Mouse (Mus musculus) intestine, postnatal 0 days (tissue): ENCODE data around the gene Mtmr12. TPM values are rescaled to one million over a fixed set of nuclear protein-coding genes. Genes with fewer than 3 reads are reported as not detected.

ENCODE experiments used
- ATAC-seq: fragments of 200-750 bp; cut with Nextera tagmentation; 2 replicates; pipeline ENCODE4 v1.8.0; 2017; ENCODE audit warnings: mild to moderate bottlenecking, moderate TSS enrichment, moderate library complexity
- H3K27ac ChIP-seq: fragments of 300-500 bp; sonication (generic); 2 replicates; pipeline ENCODE4 v1.5.1; 2014; ENCODE audit warnings: mild to moderate bottlenecking, low read depth, low read length, moderate library complexity
- H3K27me3 ChIP-seq: fragments of 300-500 bp; sonication (generic); replicated peaks from 2 replicates; pipeline ENCODE4 v1.6.1; 2014; ENCODE audit warnings: low read length, mixed read lengths; ENCODE audit not compliant: control insufficient read depth, insufficient read depth
- H3K36me3 ChIP-seq: fragments of 300-500 bp; sonication (generic); 2 replicates; pipeline ENCODE4 v1.6.1; 2014; ENCODE audit warnings: mild to moderate bottlenecking, moderate library complexity; ENCODE audit not compliant: control insufficient read depth, insufficient read depth
- H3K4me1 ChIP-seq: fragments of 300-500 bp; sonication (generic); replicated peaks from 2 replicates; pipeline ENCODE4 v1.6.1; 2014; ENCODE audit warnings: antibody characterized with exemption, low read length, mixed read lengths; ENCODE audit not compliant: control insufficient read depth, insufficient read depth
- H3K4me2 ChIP-seq: fragments of 300-500 bp; sonication (generic); replicated peaks from 2 replicates; pipeline ENCODE4 v1.6.1; 2014; ENCODE audit warnings: low read depth, mild to moderate bottlenecking, moderate library complexity
- H3K4me3 ChIP-seq: fragments of 300-500 bp; sonication (generic); 2 replicates; pipeline ENCODE4 v1.5.1; 2014; ENCODE audit warnings: low read depth, low read length
- H3K9ac ChIP-seq: fragments of 300-500 bp; sonication (generic); 2 replicates; pipeline ENCODE4 v1.6.1; 2014; ENCODE audit warnings: mild to moderate bottlenecking, low read depth, low read length
- H3K9me3 ChIP-seq: fragments of 300-500 bp; sonication (generic); 2 replicates; pipeline ENCODE4 v1.6.1; 2016; ENCODE audit warnings: mixed run types; ENCODE audit not compliant: control insufficient read depth
- CTCF ChIP-seq: sonication (generic); IDR thresholded peaks from 2 replicates; pipeline ENCODE4 v1.5.1; 2016; ENCODE audit warnings: low read depth, mild to moderate bottlenecking, control low read depth, antibody characterized with exemption, moderate library complexity
- WGBS: fragments of 180-500 bp; shearing (Covaris S2); extraction: QIAGEN DNeasy Blood & Tissue Kit; methylation state at CpG from one replicate; pipeline ENCODE4 v1.1.7; 2014; 5-methylcytosine and 5-hydroxymethylcytosine counted together
- microRNA counts: library from miRNA; unstranded; fragments of <30 nt; microRNA quantifications from one replicate; lab custom pipeline; 2016
- microRNA-seq: library from miRNA; unstranded; fragments of <30 nt; microRNA quantifications from one replicate; pipeline ENCODE4, GENCODE M21; 2016
- polyA plus RNA-seq: library from polyadenylated mRNA; unstranded; fragments of >200 nt; fragmentation: Nextera tagmentation; extraction: Ambion mirVana; gene quantifications from 2 replicates; pipeline ENCODE4 v1.2.1, GENCODE M21; 2015

Gene Mtmr12
- polyA plus RNA-seq, 1 experiment from 2014 or later = 6.6 TPM

- Histone ChIP-seq H3K36me3 (no peaks in the 10 kb centered on the region), H3K4me2 (peak overlapping the region; percentile 85), H3K27me3 (no peaks in the 10 kb centered on the region), H3K4me3 (peak overlapping the region; percentile 100), H3K4me1 (peaks cover 3% of the 10 kb centered on the region; the same call in 1 of the 2 replicates), H3K9ac (peak overlapping the region; percentile 99), H3K9me3 (no peaks in the 10 kb centered on the region), H3K27ac (peak overlapping the region; percentile 97)
- ATAC-seq = peak; percentile 26
- no peak for TF ChIP-seq CTCF
- WGBS = 2% methylated on average over 22 of the region's 22 CpGs
These were observed 115.7 kb downstream of the Mtmr12 start for GRCm38 (mm10) chr15:12320441-12321090.

DNA sequence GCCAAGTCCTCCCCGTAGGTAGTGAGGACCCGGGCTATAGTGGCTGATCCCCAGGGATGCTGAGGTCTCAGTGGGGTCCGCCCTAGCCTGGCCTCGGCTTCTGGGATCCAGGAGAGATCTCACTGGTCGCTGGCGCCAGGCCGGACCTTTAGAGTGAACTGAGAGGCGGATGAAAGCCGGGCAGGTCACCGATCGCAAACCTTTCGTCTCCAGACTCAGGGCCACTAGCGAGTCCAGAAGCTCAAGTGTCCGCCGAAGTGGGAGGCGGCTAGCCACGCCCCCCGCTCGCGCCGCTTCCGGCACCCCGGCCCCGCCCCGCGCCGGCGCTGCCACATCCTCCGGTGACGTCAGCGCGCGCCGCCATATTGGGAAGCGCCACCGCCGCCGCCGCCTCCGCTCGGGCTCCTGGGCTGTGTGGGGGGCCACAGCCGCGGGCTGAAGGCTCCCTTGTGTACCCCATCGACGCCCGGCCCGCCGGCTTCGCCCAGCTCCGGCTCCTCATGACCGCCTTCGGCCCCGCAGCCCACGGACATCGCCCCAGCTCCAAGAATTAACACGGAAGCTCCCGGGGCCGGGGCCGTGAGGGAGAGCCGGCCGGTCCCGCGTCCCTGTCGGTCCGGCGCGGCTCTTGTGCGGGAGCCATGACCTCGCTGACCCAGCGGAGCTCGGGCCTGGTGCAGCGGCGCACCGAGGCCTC lies 116.4 kb downstream of the Mtmr12 start, which contains the start of gene Golph3:
Gene Golph3 (plus strand): TSS at position 360 of the 697 bp plus-strand sequence.
- under 1% methylated on average over 62 of the region's 74 CpGs for WGBS
- Histone ChIP-seq H3K27me3 (no peaks in the 10 kb centered on the region), H3K9ac (peak within 1 kb of the TSS; percentile 99), H3K27ac (peak within 1 kb of the TSS; percentile 97), H3K4me1 (peaks cover 3% of the 10 kb centered on the region; the same call in 1 of the 2 replicates), H3K4me3 (peak within 1 kb of the TSS; percentile 100), H3K9me3 (no peaks in the 10 kb centered on the region), H3K4me2 (peak within 1 kb of the TSS; percentile 85), H3K36me3 (peaks cover 7% of the 10 kb centered on the region; the same call in 1 of the 2 replicates)
- no peak for TF ChIP-seq CTCF
- peak; percentile 90 for ATAC-seq

- Histone ChIP-seq H3K4me1 (peaks cover 3% of the 10 kb centered on the region; the same call in 1 of the 2 replicates), H3K9me3 (no peaks in the 10 kb centered on the region), H3K9ac (peak within 1 kb of the TSS; percentile 99), H3K4me3 (peak within 1 kb of the TSS; percentile 100), H3K36me3 (peaks cover 7% of the 10 kb centered on the region; the same call in 1 of the 2 replicates), H3K27ac (peak within 1 kb of the TSS; percentile 97), H3K4me2 (peak within 1 kb of the TSS; percentile 85), H3K27me3 (no peaks in the 10 kb centered on the region)
- no peak for TF ChIP-seq CTCF
- WGBS = under 1% methylated on average over 66 of the region's 70 CpGs
- ATAC-seq = peak; percentile 29
These were observed 117.2 kb downstream of the Mtmr12 start, which contains the start of gene 1810049J17Rik for GRCm38 (mm10) chr15:12321788-12322621. Gene 1810049J17Rik, minus strand, starts transcription at chr15:12321899.

GRCm38 (mm10) chr15:12322676-12323402 lies 118.0 kb downstream of the Mtmr12 start:
- Histone ChIP-seq H3K4me1 (peaks cover 3% of the 10 kb centered on the region; the same call in 1 of the 2 replicates), H3K4me3 (peak overlapping the region; percentile 100), H3K27me3 (no peaks in the 10 kb centered on the region), H3K27ac (no peak overlapping the region), H3K36me3 (peaks cover 7% of the 10 kb centered on the region; the same call in 1 of the 2 replicates), H3K9ac (peak overlapping the region; percentile 99), H3K4me2 (peak overlapping the region; percentile 85), H3K9me3 (no peaks in the 10 kb centered on the region)
- WGBS = 5% methylated on average over 9 of the region's 9 CpGs
- no peak for ATAC-seq
- TF ChIP-seq CTCF = no peak

MicroRNAs encoded within 50 kb of the gene (microRNA counts, 519-probe panel; counts per million panel counts)
- not detected for microRNA mmu-miR-1898 (lab: Ali Mortazavi, UCI)

Small RNA genes lying within 50 kb of the gene (microRNA-seq; reads per million reads assigned to microRNA genes)
- not detected for gene Mir1898

Other genes starting within 250 kb of the Mtmr12 start
- 460 and 474 TPM in 2 replicates for gene Sub1, start 208.0 kb upstream of the Mtmr12 start, polyA plus RNA-seq
- gene Zfr, start 87.2 kb upstream of the Mtmr12 start, polyA plus RNA-seq = 47.9 and 52.1 TPM in 2 replicates
- 67.9 and 70.0 TPM in 2 replicates for gene Golph3, start 116.4 kb downstream of the Mtmr12 start, polyA plus RNA-seq
- gene 1810049J17Rik, start 116.9 kb downstream of the Mtmr12 start, polyA plus RNA-seq = 6.5 and 6.9 TPM in 2 replicates